In genomic region chr16:85053996-85054395, GRCm38 (mm10) we compare ENCODE assay signal across 21 mouse cellular contexts.
DNase-seq lines count a peak whose midpoint lies in the region; ATAC-seq lines count a peak whose summit lies in the region.
"Had no signal": no experiment of that assay in that cellular context is flagged by ENCODE, and none has a peak within 500 bp of the region (broad histone marks: within the 10 kb centered on the region; RNA-seq: fewer than 3 reads in every experiment).

No protein-coding gene starts in this region.

- H3K4me2 ChIP-seq in stomach, embryonic 14.5 days (replicated peaks; ENCODE audit: low read depth, low read length): no peak overlapping the region
- H3K4me2 ChIP-seq: embryonic facial prominence, embryonic 15.5 days; heart, embryonic 11.5 days; heart, embryonic 15.5 days; hindbrain, embryonic 13.5 days had no signal

- 0 out of 2 replicates have a peak, but pooled peaks have one; percentile 69 for ATAC-seq in stomach, embryonic 14.5 days (ENCODE audit: insufficient number of reproducible peaks, insufficient read depth, low FRiP score, low read depth)
- ATAC-seq: forebrain, embryonic 14.5 days had no signal

- WGBS in stomach, embryonic 14.5 days: 76% methylated on average over 7 of the region's 7 CpGs

- H3K9ac ChIP-seq in stomach, embryonic 14.5 days (replicated peaks; ENCODE audit: low read depth, low read length): no peak overlapping the region
- H3K9ac ChIP-seq: embryonic facial prominence, embryonic 15.5 days; heart, embryonic 15.5 days; hindbrain, embryonic 13.5 days had no signal

- H3K27me3 ChIP-seq in stomach, embryonic 14.5 days (ENCODE audit: control insufficient read depth, insufficient read depth, low read length): no peaks in the 10 kb centered on the region
- H3K27me3 ChIP-seq: embryonic facial prominence, embryonic 15.5 days; heart, embryonic 15.5 days; hindbrain, embryonic 13.5 days had no signal

- H3K36me3 ChIP-seq in stomach, embryonic 14.5 days (ENCODE audit: control insufficient read depth, insufficient read depth, low read length): peaks cover 5% of the 10 kb centered on the region

- DNase-seq in lung, adult 18-20 months: peak; percentile 24 to 63
- no peak for DNase-seq in lung, postnatal 14 days
- DNase-seq in lung, postnatal 10 days: peak; percentile 18
- no peak for DNase-seq in cerebellum, postnatal 4 days (ENCODE audit: low spot score in 2 of 2)
- no peak for DNase-seq in left cerebral cortex, adult 9 months (ENCODE audit: low spot score in 2 of 2)
- DNase-seq in neural tube, embryonic 10.5 days (ENCODE audit: extremely low spot score, low spot score): no peak
- DNase-seq: adrenal gland, postnatal 10 days; cerebellum, adult 11-12 months; cerebellum, adult 9-10 months; cerebellum, postnatal 36 days; gastrocnemius, adult 2 months; gastrocnemius, postnatal 25 days; heart, postnatal 14 days had no signal

- 0 out of 2 replicates have a peak, but pooled peaks cover 6% of the 10 kb centered on the region for H3K4me1 ChIP-seq in stomach, embryonic 14.5 days (ENCODE audit: control insufficient read depth, insufficient read depth, low read length)
- H3K4me1 ChIP-seq: heart, embryonic 15.5 days had no signal

- no peak overlapping the region for H3K27ac ChIP-seq in stomach, embryonic 14.5 days (ENCODE audit: low read length)
- H3K27ac ChIP-seq: embryonic facial prominence, embryonic 15.5 days; forebrain, embryonic 10.5 days; gastrocnemius, adult 2 months; heart, embryonic 15.5 days; hindbrain, embryonic 13.5 days had no signal

- H3K9me3 ChIP-seq in stomach, embryonic 14.5 days (ENCODE audit: control insufficient read depth, low read depth, low read length): no peaks in the 10 kb centered on the region
- H3K9me3 ChIP-seq: embryonic facial prominence, embryonic 15.5 days; forebrain, embryonic 10.5 days; heart, embryonic 15.5 days; hindbrain, embryonic 13.5 days had no signal

- H3K4me3 ChIP-seq in stomach, embryonic 14.5 days (ENCODE audit: low read depth, low read length): no peak overlapping the region
- H3K4me3 ChIP-seq: embryonic facial prominence, embryonic 15.5 days; erythroblast, embryonic 14.5 days; forebrain, embryonic 10.5 days; gastrocnemius, adult 2 months; heart, embryonic 15.5 days; hindbrain, embryonic 13.5 days had no signal

Comparison
In these comparisons a context has a peak if more than half of its experiments do, and no peak if none do; other contexts are left out.
1. DNase-seq: peak in lung, adult 18-20 months (2 of 2) and lung, postnatal 10 days (single experiment); none in lung, postnatal 14 days (single experiment), cerebellum, postnatal 4 days (0 of 2), left cerebral cortex, adult 9 months (0 of 2) and neural tube, embryonic 10.5 days (single experiment).